12 mouse cellular contexts compared by ENCODE assay signal in genomic region chr11:105333867-105334670, GRCm38 (mm10). TPM values are rescaled to one million over a fixed set of nuclear protein-coding genes. Genes with fewer than 3 reads are reported as not detected.
DNase-seq lines count a peak whose midpoint lies in the region; ATAC-seq and TF ChIP-seq lines count a peak whose summit lies in the region.
"Had no signal": no experiment of that assay in that cellular context is flagged by ENCODE, and none has a peak within 500 bp of the region (broad histone marks: within the 10 kb centered on the region; RNA-seq: fewer than 3 reads in every experiment).

No protein-coding gene starts in this region.

- peak overlapping the region; percentile 44; the same call in 1 of the 2 replicates for H3K27ac ChIP-seq in forebrain, embryonic 14.5 days (ENCODE audit: low read depth, low read length)
- no peak overlapping the region; the same call in 1 of the 2 replicates for H3K27ac ChIP-seq in forebrain, embryonic 10.5 days
- peak overlapping the region; percentile 22; the same call in 1 of the 2 replicates for H3K27ac ChIP-seq in intestine, embryonic 14.5 days (ENCODE audit: low read depth)
- H3K27ac ChIP-seq in intestine, postnatal 0 days (ENCODE audit: low read depth, low read length): no peak overlapping the region
- H3K27ac ChIP-seq in midbrain, embryonic 13.5 days: no peak overlapping the region
- H3K27ac ChIP-seq in midbrain, embryonic 11.5 days (ENCODE audit: low read depth, low read length): no peak overlapping the region

- no peak overlapping the region for H3K4me2 ChIP-seq in forebrain, embryonic 14.5 days (ENCODE audit: low read length)
- no peak overlapping the region for H3K4me2 ChIP-seq in intestine, embryonic 14.5 days (ENCODE audit: low read length)
- H3K4me2 ChIP-seq in intestine, postnatal 0 days (replicated peaks; ENCODE audit: low read depth): no peak overlapping the region
- no peak overlapping the region for H3K4me2 ChIP-seq in midbrain, embryonic 13.5 days (replicated peaks)
- no peak overlapping the region for H3K4me2 ChIP-seq in midbrain, embryonic 11.5 days

- H3K4me3 ChIP-seq in forebrain, embryonic 14.5 days (ENCODE audit: low read depth, low read length): no peak overlapping the region
- no peak overlapping the region for H3K4me3 ChIP-seq in forebrain, embryonic 10.5 days
- H3K4me3 ChIP-seq in intestine, embryonic 14.5 days (ENCODE audit: low read depth, low read length): no peak overlapping the region
- no peak overlapping the region for H3K4me3 ChIP-seq in intestine, postnatal 0 days (ENCODE audit: low read depth, low read length)
- H3K4me3 ChIP-seq in midbrain, embryonic 13.5 days (replicated peaks): no peak overlapping the region
- no peak overlapping the region for H3K4me3 ChIP-seq in midbrain, embryonic 11.5 days (ENCODE audit: low read depth, low read length)

- no peaks in the 10 kb centered on the region for H3K9me3 ChIP-seq in forebrain, embryonic 14.5 days (replicated peaks; ENCODE audit: control insufficient read depth, low read length)
- H3K9me3 ChIP-seq in forebrain, embryonic 10.5 days: no peaks in the 10 kb centered on the region
- H3K9me3 ChIP-seq in intestine, embryonic 14.5 days (ENCODE audit: control insufficient read depth, low read length): no peaks in the 10 kb centered on the region
- H3K9me3 ChIP-seq in intestine, postnatal 0 days (ENCODE audit: control insufficient read depth): no peaks in the 10 kb centered on the region
- H3K9me3 ChIP-seq in midbrain, embryonic 13.5 days: no peaks in the 10 kb centered on the region
- H3K9me3 ChIP-seq in midbrain, embryonic 11.5 days (ENCODE audit: control insufficient read depth, low read length): no peaks in the 10 kb centered on the region
- H3K9me3 ChIP-seq: G1E had no signal

- 41% methylated on average over 8 of the region's 8 CpGs for WGBS in forebrain, embryonic 14.5 days
- WGBS in forebrain, embryonic 10.5 days: 71% methylated on average over 8 of the region's 8 CpGs
- WGBS in intestine, embryonic 14.5 days: 50% methylated on average over 8 of the region's 8 CpGs
- WGBS in intestine, postnatal 0 days: 57% methylated on average over 8 of the region's 8 CpGs
- 52% methylated on average over 8 of the region's 8 CpGs for WGBS in midbrain, embryonic 13.5 days
- 67% methylated on average over 8 of the region's 8 CpGs for WGBS in midbrain, embryonic 11.5 days

- ATAC-seq in forebrain, embryonic 14.5 days: peak; percentile 43; the same call in 1 of the 2 replicates
- ATAC-seq in intestine, embryonic 14.5 days (replicated peaks; ENCODE audit: low FRiP score, low TSS enrichment, low read depth): no peak
- ATAC-seq in intestine, postnatal 0 days: no peak
- peak; percentile 49 for ATAC-seq in midbrain, embryonic 13.5 days
- no peak for ATAC-seq in midbrain, embryonic 11.5 days (ENCODE audit: low FRiP score)
- ATAC-seq in erythroid progenitor cell, adult 5-6 weeks (replicated peaks; ENCODE audit: low FRiP score, poor library complexity, severe bottlenecking): no peak
- ATAC-seq: inflammation-experienced regulatory T-cells, adult 6 months had no signal

- no peaks in the 10 kb centered on the region for H3K4me1 ChIP-seq in forebrain, embryonic 14.5 days (ENCODE audit: control insufficient read depth, insufficient read depth, low read length)
- H3K4me1 ChIP-seq in forebrain, embryonic 10.5 days: peaks cover 16% of the 10 kb centered on the region
- peaks cover 6% of the 10 kb centered on the region; the same call in 1 of the 2 replicates for H3K4me1 ChIP-seq in intestine, embryonic 14.5 days (replicated peaks; ENCODE audit: control insufficient read depth, insufficient read depth, low read length)
- no peaks in the 10 kb centered on the region for H3K4me1 ChIP-seq in intestine, postnatal 0 days (replicated peaks; ENCODE audit: control insufficient read depth, insufficient read depth, low read length)
- H3K4me1 ChIP-seq in midbrain, embryonic 13.5 days (replicated peaks): peaks cover 6% of the 10 kb centered on the region
- H3K4me1 ChIP-seq in midbrain, embryonic 11.5 days (ENCODE audit: control insufficient read depth, insufficient read depth, low read length): no peaks in the 10 kb centered on the region

- H3K27me3 ChIP-seq in forebrain, embryonic 14.5 days (replicated peaks; ENCODE audit: control insufficient read depth, insufficient read depth, low read length): no peaks in the 10 kb centered on the region
- no peaks in the 10 kb centered on the region for H3K27me3 ChIP-seq in forebrain, embryonic 10.5 days (ENCODE audit: poor library complexity, severe bottlenecking)
- no peaks in the 10 kb centered on the region for H3K27me3 ChIP-seq in intestine, embryonic 14.5 days (replicated peaks; ENCODE audit: control insufficient read depth, insufficient read depth, low read length)
- no peaks in the 10 kb centered on the region for H3K27me3 ChIP-seq in intestine, postnatal 0 days (replicated peaks; ENCODE audit: control insufficient read depth, insufficient read depth, low read length)
- H3K27me3 ChIP-seq in midbrain, embryonic 13.5 days: no peaks in the 10 kb centered on the region
- H3K27me3 ChIP-seq in midbrain, embryonic 11.5 days (ENCODE audit: control insufficient read depth, insufficient read depth, low read length): no peaks in the 10 kb centered on the region

- no peak for TF ChIP-seq CTCF in intestine, postnatal 0 days (IDR thresholded peaks at IDR 0.05; ENCODE audit: low read depth)

- no peaks in the 10 kb centered on the region for H3K36me3 ChIP-seq in forebrain, embryonic 14.5 days (ENCODE audit: control insufficient read depth, insufficient read depth, low read length)
- H3K36me3 ChIP-seq in forebrain, embryonic 10.5 days (replicated peaks): peaks cover 61% of the 10 kb centered on the region
- peaks cover 30% of the 10 kb centered on the region for H3K36me3 ChIP-seq in intestine, embryonic 14.5 days (ENCODE audit: control insufficient read depth, insufficient read depth, low read length)
- no peaks in the 10 kb centered on the region for H3K36me3 ChIP-seq in intestine, postnatal 0 days (ENCODE audit: control insufficient read depth, insufficient read depth)
- H3K36me3 ChIP-seq in midbrain, embryonic 13.5 days: no peaks in the 10 kb centered on the region
- peaks cover 3% of the 10 kb centered on the region; the same call in 1 of the 2 replicates for H3K36me3 ChIP-seq in midbrain, embryonic 11.5 days (ENCODE audit: control insufficient read depth, insufficient read depth, low read length)
- H3K36me3 ChIP-seq: G1E had no signal

- H3K9ac ChIP-seq in forebrain, embryonic 14.5 days (ENCODE audit: low read length): no peak overlapping the region
- no peak overlapping the region for H3K9ac ChIP-seq in intestine, embryonic 14.5 days (ENCODE audit: low read length)
- H3K9ac ChIP-seq in intestine, postnatal 0 days (ENCODE audit: low read depth, low read length): no peak overlapping the region
- H3K9ac ChIP-seq in midbrain, embryonic 13.5 days (replicated peaks): no peak overlapping the region
- H3K9ac ChIP-seq in midbrain, embryonic 11.5 days (ENCODE audit: low read length): no peak overlapping the region

- DNase-seq in forebrain, embryonic 14.5 days (ENCODE audit: low spot score): no peak
- DNase-seq in forebrain, embryonic 10.5 days (ENCODE audit: extremely low spot score, low spot score): no peak
- no peak for DNase-seq in intestine, embryonic 14.5 days (ENCODE audit: low spot score)
- no peak for DNase-seq in midbrain, embryonic 11.5 days (ENCODE audit: low spot score, missing footprints)
- DNase-seq in thymus, adult 18-20 months: no peak
- DNase-seq: cerebellum, adult 8-10 months; right cerebral cortex, postnatal 25 days had no signal

RNA-seq across cellular contexts. Expression of gene Mrc2, which starts 41.6 kb away (rescaled TPM):
- polyA plus RNA-seq in forebrain, embryonic 14.5 days (2014; fragmentation: Nextera tagmentation; extraction: Ambion mirVana): 2.6 and 3.2 TPM in 2 replicates
- polyA plus RNA-seq in forebrain, embryonic 10.5 days (2016; fragmentation: Nextera tagmentation; extraction: Ambion mirVana): 19.1 and 20.4 TPM in 2 replicates
- polyA plus RNA-seq in intestine, embryonic 14.5 days (2014; fragmentation: Nextera tagmentation; extraction: Ambion mirVana): 8.7 and 8.8 TPM in 2 replicates
- polyA plus RNA-seq in intestine, postnatal 0 days (2015; fragmentation: Nextera tagmentation; extraction: Ambion mirVana): 1.7 TPM in 2 replicates
- 5.0 and 5.3 TPM in 2 replicates for polyA plus RNA-seq in midbrain, embryonic 13.5 days (2015; fragmentation: Nextera tagmentation; extraction: Ambion mirVana)
- polyA plus RNA-seq in midbrain, embryonic 11.5 days (2014; fragmentation: Nextera tagmentation; extraction: Ambion mirVana): 6.7 and 7.0 TPM in 2 replicates
- total RNA-seq in erythroid progenitor cell, adult 5-6 weeks (2015; ENCODE audit: low replicate concordance): not detected in 2 replicates
- not detected in 2 replicates for total RNA-seq in erythroid progenitor cell, adult 5-6 weeks (2017; ENCODE audit: low replicate concordance)
- polyA plus RNA-seq: G1E; inflammation-experienced regulatory T-cells, adult 6 months had no signal

Comparison
In these comparisons a context has a peak if more than half of its experiments do, and no peak if none do; other contexts are left out.
1. ATAC-seq: peak in forebrain, embryonic 14.5 days (single experiment) and midbrain, embryonic 13.5 days (single experiment); none in intestine, embryonic 14.5 days (single experiment), intestine, postnatal 0 days (single experiment), midbrain, embryonic 11.5 days (single experiment) and erythroid progenitor cell, adult 5-6 weeks (single experiment).
2. H3K27ac ChIP-seq: peak in forebrain, embryonic 14.5 days (single experiment) and intestine, embryonic 14.5 days (single experiment); none in forebrain, embryonic 10.5 days (single experiment), intestine, postnatal 0 days (single experiment), midbrain, embryonic 13.5 days (single experiment) and midbrain, embryonic 11.5 days (single experiment).